Mouse (Mus musculus): ENCODE data around the gene Sh2b2. TPM values are rescaled to one million over a fixed set of nuclear protein-coding genes. Genes with fewer than 3 reads are reported as not detected.

Gene Sh2b2
- total RNA-seq, 2 experiments from 2014 or later = 13.4 to 16.3 TPM

Other genes starting within 250 kb of the Sh2b2 start
- gene Upk3b, start 208.1 kb downstream of the Sh2b2 start, total RNA-seq (2021) = not detected
- not detected for gene Upk3bl, start 192.1 kb downstream of the Sh2b2 start, total RNA-seq (2021)
- gene Rasa4, start 162.6 kb downstream of the Sh2b2 start, total RNA-seq (2021) = 1 to 10 TPM; 6.8 to 7.9 TPM
- 10 to 100 TPM; 82.2 to 91.6 TPM for gene Polr2j, start 129.9 kb downstream of the Sh2b2 start, total RNA-seq (2021)
- 10 to 100 TPM; 11.7 to 13.2 TPM for gene Lrwd1, start 110.5 kb downstream of the Sh2b2 start, total RNA-seq (2021)
- gene Alkbh4, start 110.4 kb downstream of the Sh2b2 start, total RNA-seq (2021) = 10 to 100 TPM in 1 of 2 experiments, 1 to 10 TPM in 1; 9.5 to 11.7 TPM
- 10 to 100 TPM; 59.8 to 62.6 TPM for gene Orai2, start 75.8 kb downstream of the Sh2b2 start, total RNA-seq (2021)
- gene Prkrip1, start 47.6 kb downstream of the Sh2b2 start, total RNA-seq (2021) = 10 to 100 TPM; 41.2 to 42.4 TPM

Data from left cerebral cortex, postnatal 10 days (tissue).